Mouse (Mus musculus) brain, embryonic 14.5 days (tissue): ENCODE data around the gene Sgk1. TPM values are rescaled to one million over a fixed set of nuclear protein-coding genes. Genes with fewer than 3 reads are reported as not detected.

Experiments used
- DNase-seq: peaks from one replicate; pipeline ENCODE4 v3.0.0-alpha.2; 2011; ENCODE audit warnings: low read depth
- CTCF ChIP-seq: fragments of 200-500 bp; IDR thresholded peaks from 2 replicates; pipeline ENCODE4 v1.5.1; 2012; ENCODE audit warnings: inconsistent platforms, mild to moderate bottlenecking, moderate library complexity, borderline replicate concordance; ENCODE audit not compliant: insufficient read depth, insufficient read length; ENCODE audit errors: extremely low read depth
- POLR2A ChIP-seq: fragments of 200-500 bp; IDR thresholded peaks from 2 replicates; pipeline ENCODE4 v1.6.1; 2012; ENCODE audit warnings: mild to moderate bottlenecking, inconsistent platforms, borderline replicate concordance; ENCODE audit not compliant: poor library complexity, insufficient read depth, insufficient read length, severe bottlenecking; ENCODE audit errors: extremely low read depth
- polyA plus RNA-seq: library from polyadenylated mRNA; depleted of rRNA; stranded (reverse); fragments of >200 nt; gene quantifications from 2 replicates; pipeline ENCODE4 v1.2.3, GENCODE M21; 2012

The Sgk1 gene
- polyA plus RNA-seq, 1 experiment, result 30.3 TPM

- no peak for TF ChIP-seq CTCF
- TF ChIP-seq POLR2A, result no peak
- DNase-seq, result no peak
Observed at GRCm38 (mm10) chr10:21908686-21909085, 26.7 kb downstream of the Sgk1 start.

DNA sequence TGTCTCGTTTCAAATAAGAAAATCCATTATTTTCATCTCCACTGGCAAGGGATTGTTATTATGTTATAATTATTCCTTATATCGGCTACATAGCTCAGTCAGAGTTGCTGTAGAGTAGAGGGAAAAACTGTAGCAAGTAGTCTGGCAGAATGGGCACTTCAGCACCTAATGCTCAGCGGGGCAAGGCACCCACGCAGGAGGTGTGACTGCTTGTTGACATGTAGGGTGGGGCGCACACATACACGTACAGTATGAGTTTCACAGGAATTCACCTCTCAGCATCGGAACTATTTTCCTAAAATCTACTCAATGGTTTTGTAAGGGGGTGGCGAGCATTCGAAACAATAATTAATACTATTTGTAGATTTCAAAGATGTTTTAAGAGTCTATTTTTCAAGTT is 28.4 kb downstream of the Sgk1 start:
- no peak for DNase-seq
- TF ChIP-seq CTCF (no peak), POLR2A (no peak)

- TF ChIP-seq CTCF (no peak), POLR2A (no peak)
- peak; percentile 60 for DNase-seq
Observed at GRCm38 (mm10) chr10:21911303-21911947, 29.4 kb downstream of the Sgk1 start.

- TF ChIP-seq POLR2A (no peak), CTCF (no peak)
- DNase-seq, result peak; percentile 50
Observed at GRCm38 (mm10) chr10:21914751-21915150, 32.8 kb downstream of the Sgk1 start.

GRCm38 (mm10) chr10:21916301-21917071 is 34.5 kb downstream of the Sgk1 start:
- DNase-seq, result no peak
- TF ChIP-seq POLR2A (no peak), CTCF (no peak)

GRCm38 (mm10) chr10:21918016-21918749 is 36.2 kb downstream of the Sgk1 start:
- no peak for DNase-seq
- TF ChIP-seq POLR2A (no peak), CTCF (no peak)

DNA sequence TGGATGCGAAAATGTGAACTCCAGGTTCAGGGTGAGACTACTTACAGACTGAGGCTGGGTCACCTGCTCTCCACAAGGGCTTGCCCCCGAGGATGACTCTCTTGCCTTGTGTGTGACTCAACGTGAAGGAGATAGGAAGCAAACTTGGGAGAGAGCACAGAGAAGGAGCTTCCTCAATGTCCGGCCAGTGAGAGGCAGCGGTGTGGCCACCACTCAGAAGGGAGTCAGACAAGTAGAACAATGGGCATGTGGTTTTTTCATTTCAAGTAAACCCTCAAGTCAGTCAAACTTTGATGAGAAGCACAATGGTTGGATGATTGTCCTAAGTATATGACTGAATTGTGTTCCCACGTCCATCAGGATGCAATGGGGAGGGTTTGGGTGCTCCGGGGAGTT is 36.8 kb downstream of the Sgk1 start:
- no peak for DNase-seq

DNA sequence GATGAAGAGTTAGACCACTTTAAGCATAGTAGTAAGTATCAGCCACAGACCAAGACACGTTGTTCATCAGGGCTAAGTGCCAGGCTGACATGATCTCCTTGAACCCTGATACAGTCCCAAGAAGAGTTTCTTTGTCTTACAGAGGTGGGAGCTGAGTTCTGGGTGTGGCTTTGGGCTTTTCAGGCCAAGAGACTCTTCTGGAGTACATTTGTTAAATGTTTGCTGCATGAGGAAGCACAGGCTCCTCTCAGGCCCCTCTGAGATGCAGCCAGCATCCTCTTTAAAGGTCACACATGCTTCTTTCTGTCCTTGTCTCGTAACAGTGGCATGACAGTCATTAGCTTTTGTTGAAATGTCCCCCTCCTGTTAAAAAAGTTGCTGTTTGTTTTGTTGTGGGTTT is 38.6 kb downstream of the Sgk1 start:
- no peak for DNase-seq
- no peak for TF ChIP-seq CTCF
- TF ChIP-seq POLR2A, result no peak

More for the DNA sequence above, 36.8 kb downstream of the Sgk1 start:
- TF ChIP-seq POLR2A, result no peak
- TF ChIP-seq CTCF, result no peak

DNA sequence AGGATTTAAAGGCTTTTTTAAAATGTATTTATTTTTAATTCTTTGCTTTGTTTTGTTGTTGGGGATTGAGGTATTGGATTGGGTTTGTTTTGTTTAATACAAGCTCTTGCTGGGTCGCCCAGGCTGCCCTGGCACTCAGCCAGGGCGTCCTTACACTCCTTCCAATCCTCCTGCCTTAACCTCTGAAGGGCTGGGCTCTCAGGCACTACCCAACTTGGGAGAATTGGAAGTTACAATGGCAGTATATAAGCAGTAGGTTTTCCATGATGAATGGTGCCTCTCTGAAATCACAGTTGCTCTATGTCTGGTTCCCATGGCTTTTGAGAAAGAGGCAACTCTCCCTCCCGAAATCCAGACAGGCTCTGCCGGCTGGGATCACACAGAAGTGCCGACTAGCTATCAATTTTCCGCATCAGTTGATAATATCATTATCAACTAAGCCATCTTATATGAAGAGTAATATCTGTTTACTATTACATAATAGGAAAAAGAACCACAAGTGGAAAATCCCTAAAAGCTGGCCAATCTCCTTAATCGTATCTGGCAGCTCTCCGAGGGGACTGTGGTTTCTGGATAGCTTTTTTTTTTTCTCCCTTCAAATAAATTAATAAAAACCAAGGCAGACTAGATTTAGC is 40.8 kb downstream of the Sgk1 start:
- DNase-seq, result peak; percentile 69
- no peak for TF ChIP-seq CTCF
- TF ChIP-seq POLR2A, result no peak

- TF ChIP-seq POLR2A, result no peak
- TF ChIP-seq CTCF, result no peak
- DNase-seq, result peak; percentile 84
Observed at GRCm38 (mm10) chr10:21923495-21923952, 41.5 kb downstream of the Sgk1 start.

- peak; percentile 59 for DNase-seq
- TF ChIP-seq POLR2A (no peak), CTCF (no peak)
Observed at GRCm38 (mm10) chr10:21924051-21924720, 42.2 kb downstream of the Sgk1 start.

DNA sequence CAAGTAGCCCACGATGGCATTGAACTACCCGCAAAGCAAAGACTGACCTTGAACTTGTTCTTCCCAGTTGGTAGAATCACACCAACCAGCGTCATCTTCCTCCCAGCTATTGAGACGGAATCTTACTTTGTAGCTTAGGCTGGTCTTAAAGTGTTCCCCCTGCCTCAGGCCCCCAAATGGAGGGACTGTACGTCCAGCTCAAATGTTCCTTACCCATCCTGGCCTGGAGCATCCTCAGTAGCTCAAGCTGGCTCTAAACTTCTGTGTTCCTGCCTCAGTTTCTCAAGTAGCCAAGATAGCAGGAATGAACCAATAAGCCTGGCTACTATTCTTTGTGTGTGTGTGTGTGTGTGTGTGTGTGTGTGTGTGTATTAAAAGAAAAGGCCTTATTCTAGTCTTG is 45.0 kb downstream of the Sgk1 start:
- TF ChIP-seq POLR2A (no peak), CTCF (no peak)

More for the DNA sequence above, 45.0 kb downstream of the Sgk1 start:
- no peak for DNase-seq
